Mouse (Mus musculus): ENCODE data around the gene Adgrl3.

Adgrl3 gene

DNA sequence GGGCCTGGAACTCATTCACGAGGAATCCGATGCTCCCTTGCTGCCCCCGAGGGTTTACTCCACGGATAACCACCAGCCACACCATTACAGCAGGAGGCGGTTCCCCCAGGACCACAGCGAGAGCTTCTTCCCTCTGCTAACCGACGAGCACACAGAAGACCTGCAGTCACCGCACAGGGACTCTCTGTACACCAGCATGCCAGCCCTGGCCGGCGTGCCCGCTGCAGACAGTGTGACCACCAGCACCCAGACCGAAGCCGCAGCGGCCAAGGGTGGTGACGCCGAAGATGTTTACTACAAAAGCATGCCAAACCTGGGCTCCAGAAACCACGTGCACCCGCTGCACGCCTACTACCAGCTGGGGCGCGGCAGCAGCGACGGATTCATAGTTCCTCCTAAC lies 774.7 kb downstream of the Adgrl3 start:
- DNase-seq (ENCODE audit: extremely low spot score, low read depth, low spot score) = no peak

DNA sequence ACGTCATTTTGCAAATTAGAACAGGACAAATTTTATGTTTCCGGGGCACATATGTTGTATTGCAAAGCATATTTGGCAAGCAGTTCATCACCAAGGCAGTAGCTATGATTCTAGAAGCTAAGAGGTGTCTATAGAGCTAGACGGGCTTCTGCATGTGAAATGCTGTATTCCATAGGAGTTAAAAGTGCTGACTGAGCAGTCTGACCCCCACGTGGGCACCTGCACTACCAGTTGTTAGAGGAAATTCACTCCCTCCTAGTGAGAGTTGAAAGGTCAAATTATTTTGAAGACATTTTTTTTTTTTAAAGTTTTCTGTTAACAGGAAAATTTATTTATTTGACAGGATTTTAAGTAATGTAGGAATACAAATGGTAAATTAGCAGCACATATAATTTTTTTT lies 776.2 kb downstream of the Adgrl3 start:
- no peak for DNase-seq (ENCODE audit: extremely low spot score, low read depth, low spot score)

DNA sequence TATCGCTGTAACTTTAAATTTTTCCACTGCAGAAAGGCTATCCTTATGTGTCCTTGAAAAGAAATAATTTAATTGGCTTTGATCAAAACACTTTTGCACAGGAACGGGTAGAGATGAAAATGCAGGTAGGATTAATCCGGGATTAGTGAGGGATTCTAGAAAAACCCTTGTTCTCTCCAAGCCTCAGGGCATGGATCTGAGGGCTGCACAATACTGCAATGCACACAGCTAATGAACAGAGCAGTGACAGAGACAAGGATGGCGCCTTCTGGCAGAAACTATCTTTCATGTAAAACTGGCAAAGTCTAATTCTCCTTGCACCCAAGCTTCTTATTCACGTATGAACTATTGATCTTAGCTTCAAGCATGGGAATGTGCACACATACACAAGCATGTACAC lies 791.0 kb downstream of the Adgrl3 start:
- no peak for DNase-seq (ENCODE audit: extremely low spot score, low read depth, low spot score)

DNA sequence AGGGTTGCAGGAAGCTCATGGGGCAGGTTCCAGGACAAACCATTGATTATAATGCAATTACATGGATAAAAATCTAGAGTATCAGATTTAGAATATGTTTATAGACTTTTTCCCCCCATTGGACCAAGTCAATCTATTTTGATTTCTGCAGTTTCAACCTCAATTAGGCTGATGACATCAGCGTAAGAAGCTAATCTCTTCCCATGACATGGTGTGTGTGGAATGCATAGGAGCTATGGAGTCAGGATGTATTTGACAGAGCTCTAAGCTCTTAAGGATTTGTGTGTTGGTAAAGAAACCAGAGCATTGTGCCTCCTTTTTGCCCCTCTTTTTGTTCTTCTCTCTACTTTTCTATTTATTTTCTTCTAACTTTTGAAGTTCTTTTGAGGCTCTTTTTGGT lies 812.1 kb downstream of the Adgrl3 start:
- DNase-seq (ENCODE audit: extremely low spot score, low read depth, low spot score) = no peak

DNA sequence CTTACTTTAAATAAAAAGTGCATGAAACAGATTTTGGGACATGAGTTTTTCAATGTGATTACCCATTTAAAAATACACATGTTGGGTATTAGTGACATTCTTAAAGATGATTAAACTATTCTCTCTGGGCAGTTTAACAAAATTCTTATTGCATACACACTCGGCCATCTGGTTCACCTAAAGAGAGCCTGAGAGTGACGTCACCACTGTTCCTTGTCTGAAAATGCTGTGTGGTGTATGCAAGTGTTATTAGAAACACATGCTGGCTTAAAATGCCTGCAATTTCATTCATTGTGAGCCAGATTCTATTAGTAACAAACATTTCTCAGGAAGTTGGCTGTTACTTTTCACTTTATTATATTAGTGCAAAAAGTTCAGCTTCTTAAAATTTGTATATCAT lies 812.7 kb downstream of the Adgrl3 start:
- DNase-seq (ENCODE audit: extremely low spot score, low read depth, low spot score) = peak; percentile 64

DNA sequence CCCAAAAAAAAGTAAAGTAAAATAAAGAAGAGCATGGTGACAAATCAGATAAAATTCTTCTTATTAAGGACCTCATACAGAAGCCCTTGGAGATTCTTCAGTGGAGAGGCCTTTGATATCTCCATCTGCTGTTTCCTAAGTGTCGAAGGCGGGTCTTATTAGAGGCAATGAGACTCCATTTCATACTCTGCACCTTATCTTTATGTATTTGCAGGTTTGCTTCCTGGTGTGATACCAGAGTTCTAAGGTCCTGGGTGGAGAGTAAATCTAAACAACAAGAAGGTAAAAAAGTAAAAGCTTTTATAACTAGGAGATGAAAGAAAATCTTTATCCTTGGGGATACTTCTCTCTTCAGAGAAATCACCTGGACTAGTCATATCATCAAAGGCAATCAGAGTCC lies 817.9 kb downstream of the Adgrl3 start:
- no peak for DNase-seq (ENCODE audit: extremely low spot score, low read depth, low spot score)

DNA sequence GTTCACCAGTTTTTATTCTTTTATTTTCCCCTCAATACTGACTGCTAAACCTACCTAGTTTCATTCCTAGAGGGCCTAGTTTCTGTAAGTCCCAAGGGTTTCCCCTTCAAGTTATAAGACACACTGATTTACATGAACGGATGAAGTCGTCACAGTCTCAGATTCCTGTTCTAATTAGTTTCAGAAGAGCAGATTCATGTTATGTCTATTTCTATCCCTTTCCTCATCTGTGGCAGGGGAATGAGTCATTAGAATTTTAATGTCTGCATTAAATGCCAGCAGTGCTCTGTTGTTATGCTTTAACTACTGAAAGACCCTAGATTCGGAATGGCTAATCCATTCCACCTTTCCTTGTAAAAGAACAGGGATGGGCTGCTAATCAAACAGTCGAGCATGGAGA lies 823.9 kb downstream of the Adgrl3 start:
- no peak for DNase-seq (ENCODE audit: extremely low spot score, low read depth, low spot score)

DNA sequence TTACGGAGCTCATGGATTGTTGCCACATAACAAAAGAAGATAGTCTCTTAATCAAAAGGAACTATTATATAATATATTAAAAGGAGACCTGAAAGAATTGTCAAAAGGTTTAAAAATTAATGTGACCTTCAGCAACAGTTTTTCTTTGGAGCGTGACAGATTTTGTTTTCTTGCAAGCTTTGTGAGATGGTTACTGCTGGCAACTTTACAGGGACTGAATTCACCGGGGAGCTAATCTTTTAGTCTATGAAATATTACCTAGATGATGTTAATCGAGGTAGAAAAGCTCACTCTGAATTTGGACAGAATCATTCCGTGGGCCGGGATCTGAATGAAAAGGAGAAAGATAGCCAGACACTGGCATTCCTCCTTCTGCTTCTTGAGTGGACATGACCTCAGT lies 850.4 kb downstream of the Adgrl3 start:
- no peak for DNase-seq (ENCODE audit: extremely low spot score, low read depth, low spot score)

Measured in hindlimb bud, embryonic 11.5 days (tissue).